Mouse (Mus musculus) embryonic fibroblast, embryonic 13.5 days (primary cell): Measurements from ENCODE around the gene Ephb1.

Source experiments
- CTCF ChIP-seq: IDR thresholded peaks from 2 replicates; pipeline ENCODE4 v1.5.1; 2011; ENCODE audit warnings: mild to moderate bottlenecking, control low read depth, low read length, moderate library complexity, borderline replicate concordance; ENCODE audit not compliant: insufficient read depth
- POLR2A ChIP-seq: IDR thresholded peaks from 2 replicates; pipeline ENCODE4 v1.6.1; 2011; ENCODE audit warnings: low read depth, mild to moderate bottlenecking, control low read depth, low read length, moderate library complexity

DNA sequence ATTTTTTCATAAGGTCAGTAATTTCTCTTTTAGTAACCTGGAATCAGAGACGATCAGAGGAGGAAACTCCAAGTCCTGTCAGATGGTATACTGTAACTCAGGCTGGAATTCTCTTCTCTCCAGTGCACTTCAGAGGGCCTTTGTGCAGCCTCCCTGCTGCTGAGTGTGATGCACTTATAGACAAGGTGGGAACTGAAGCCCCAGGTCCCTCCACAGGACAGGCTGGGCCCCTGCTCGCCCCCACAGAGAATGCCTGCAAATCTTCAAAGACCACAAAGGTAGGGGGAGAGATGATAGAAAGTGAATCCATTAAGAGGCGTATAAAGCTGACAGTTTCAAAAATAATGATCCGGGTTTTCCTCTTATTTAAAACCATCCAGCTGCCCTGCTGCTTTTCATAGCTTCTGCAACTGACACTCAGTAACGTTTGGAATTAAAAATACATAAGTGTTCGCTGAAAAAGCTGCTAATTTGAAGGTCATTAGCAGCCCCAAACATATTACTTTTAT lies 446.7 kb downstream of the Ephb1 start:
- TF ChIP-seq CTCF, result no peak
- no peak for TF ChIP-seq POLR2A
